Mouse (Mus musculus) neural tube, embryonic 11.5 days (tissue): ENCODE measurements at regions not wholly inside any gene's neighbourhood (a gene's known extent, or its start where the extent isn't known, plus 50 kb on each side); places are given as distances from the start of the nearest gene placed in this dataset.
A peak's percentile ranks its signal among the peaks of the same experiment; 100 is the strongest.

Source experiments
- ATAC-seq: fragments of 200-750 bp; cut with Nextera tagmentation; 2 replicates; pipeline ENCODE4 v1.8.0; 2017; ENCODE audit warnings: moderate number of reproducible peaks, mild to moderate bottlenecking, moderate TSS enrichment, moderate library complexity; ENCODE audit not compliant: insufficient read depth, low FRiP score, low TSS enrichment
- DNase-seq: peaks from one replicate; pipeline ENCODE4 v3.0.0-alpha.2; 2015; ENCODE audit warnings: low spot score
- H3K27ac ChIP-seq: fragments of 300-500 bp; sonication (generic); 2 replicates; pipeline ENCODE4 v1.5.1; 2014; ENCODE audit warnings: low read depth, mild to moderate bottlenecking, low read length
- H3K27me3 ChIP-seq: fragments of 300-500 bp; sonication (generic); 2 replicates; pipeline ENCODE4 v1.6.1; 2014; ENCODE audit warnings: mild to moderate bottlenecking, low read length, mixed read lengths; ENCODE audit not compliant: control insufficient read depth, insufficient read depth
- H3K36me3 ChIP-seq: fragments of 300-500 bp; sonication (generic); 2 replicates; pipeline ENCODE4 v1.6.1; 2014; ENCODE audit warnings: mild to moderate bottlenecking, low read length, moderate library complexity, mixed read lengths; ENCODE audit not compliant: control insufficient read depth, insufficient read depth
- H3K4me1 ChIP-seq: fragments of 300-500 bp; sonication (generic); 2 replicates; pipeline ENCODE4 v1.6.1; 2014; ENCODE audit warnings: low read length, mixed read lengths; ENCODE audit not compliant: control insufficient read depth, insufficient read depth
- H3K4me2 ChIP-seq: fragments of 300-500 bp; sonication (generic); 2 replicates; pipeline ENCODE4 v1.6.1; 2014; ENCODE audit warnings: low read depth, mild to moderate bottlenecking, moderate library complexity
- H3K4me3 ChIP-seq: fragments of 300-500 bp; sonication (generic); 2 replicates; pipeline ENCODE4 v1.5.1; 2014; ENCODE audit warnings: low read depth, low read length
- H3K9ac ChIP-seq: fragments of 300-500 bp; sonication (generic); 2 replicates; pipeline ENCODE4 v1.6.1; 2014; ENCODE audit warnings: mild to moderate bottlenecking, low read length
- H3K9me3 ChIP-seq: fragments of 300-500 bp; sonication (generic); 2 replicates; pipeline ENCODE4 v1.6.1; 2016; ENCODE audit warnings: low read length; ENCODE audit not compliant: control insufficient read depth
- WGBS: fragments of 180-500 bp; shearing (Covaris S2); extraction: QIAGEN DNeasy Blood & Tissue Kit; methylation state at CpG from one replicate; pipeline ENCODE4 v1.1.7; 2014; 5-methylcytosine and 5-hydroxymethylcytosine counted together

- no peak overlapping the region for H3K27ac ChIP-seq
- ATAC-seq (no peak; the same call in 1 of the 2 replicates), DNase-seq (no peak)
- H3K36me3 ChIP-seq: no peaks in the 10 kb centered on the region
- no peak overlapping the region for H3K9ac ChIP-seq
- H3K4me1 ChIP-seq: no peaks in the 10 kb centered on the region
- no peaks in the 10 kb centered on the region for H3K9me3 ChIP-seq
- WGBS: 61% methylated on average over 4 of the region's 4 CpGs
- no peak overlapping the region for H3K4me3 ChIP-seq
- H3K4me2 ChIP-seq: no peak overlapping the region
- H3K27me3 ChIP-seq: no peaks in the 10 kb centered on the region
Observed at GRCm38 (mm10) chr13:30085446-30085845, 50.8 kb upstream of the Mboat1 start.

- Histone ChIP-seq H3K27ac (no peak overlapping the region), H3K4me1 (no peaks in the 10 kb centered on the region), H3K4me3 (no peak overlapping the region), H3K9me3 (no peaks in the 10 kb centered on the region), H3K27me3 (no peaks in the 10 kb centered on the region), H3K9ac (no peak overlapping the region), H3K4me2 (no peak overlapping the region), H3K36me3 (no peaks in the 10 kb centered on the region)
- DNase-seq (peak; percentile 94), ATAC-seq (peak; percentile 88)
- WGBS: 2% methylated on average over 10 of the region's 10 CpGs
Observed at GRCm38 (mm10) chr13:30085005-30085404, 51.3 kb upstream of the Mboat1 start.

- no peak for DNase-seq
- no peak overlapping the region for H3K27ac ChIP-seq
- H3K4me1 ChIP-seq: no peaks in the 10 kb centered on the region
- H3K27me3 ChIP-seq: no peaks in the 10 kb centered on the region
- 85% methylated on average over 5 of the region's 5 CpGs for WGBS
- H3K9me3 ChIP-seq: no peaks in the 10 kb centered on the region
- H3K9ac ChIP-seq: no peak overlapping the region
- no peaks in the 10 kb centered on the region for H3K36me3 ChIP-seq
- no peak for ATAC-seq
- no peak overlapping the region for H3K4me3 ChIP-seq
- no peak overlapping the region for H3K4me2 ChIP-seq
Observed at GRCm38 (mm10) chr13:30084386-30084785, 51.9 kb upstream of the Mboat1 start.

GRCm38 (mm10) chr13:30083949-30084348, 52.3 kb upstream of the Mboat1 start:
- no peaks in the 10 kb centered on the region for H3K4me1 ChIP-seq
- no peak overlapping the region for H3K4me3 ChIP-seq
- no peaks in the 10 kb centered on the region for H3K27me3 ChIP-seq
- DNase-seq (no peak), ATAC-seq (no peak)
- no peak overlapping the region for H3K9ac ChIP-seq
- no peak overlapping the region for H3K4me2 ChIP-seq
- no peak overlapping the region for H3K27ac ChIP-seq
- no peaks in the 10 kb centered on the region for H3K36me3 ChIP-seq
- WGBS: 77% methylated on average over 6 of the region's 6 CpGs
- H3K9me3 ChIP-seq: no peaks in the 10 kb centered on the region

- H3K4me2 ChIP-seq: no peak overlapping the region
- DNase-seq: no peak
- ATAC-seq: no peak
- H3K27me3 ChIP-seq: no peaks in the 10 kb centered on the region
- no peak overlapping the region for H3K27ac ChIP-seq
- H3K4me3 ChIP-seq: no peak overlapping the region
- no peaks in the 10 kb centered on the region for H3K9me3 ChIP-seq
- WGBS: 80% methylated on average over 2 of the region's 2 CpGs
- H3K4me1 ChIP-seq: no peaks in the 10 kb centered on the region
- H3K9ac ChIP-seq: no peak overlapping the region
- H3K36me3 ChIP-seq: no peaks in the 10 kb centered on the region
Observed at GRCm38 (mm10) chr13:30082761-30083160, 53.5 kb upstream of the Mboat1 start.

GRCm38 (mm10) chr13:30080705-30081474, 55.4 kb upstream of the Mboat1 start:
- Histone ChIP-seq H3K27ac (no peak overlapping the region), H3K4me1 (no peaks in the 10 kb centered on the region), H3K4me3 (no peak overlapping the region), H3K36me3 (no peaks in the 10 kb centered on the region), H3K9me3 (no peaks in the 10 kb centered on the region), H3K4me2 (no peak overlapping the region), H3K27me3 (no peaks in the 10 kb centered on the region), H3K9ac (no peak overlapping the region)
- WGBS: 65% methylated on average over 15 of the region's 15 CpGs
- ATAC-seq (no peak), DNase-seq (no peak)

- DNase-seq (no peak), ATAC-seq (no peak)
- no peaks in the 10 kb centered on the region for H3K27me3 ChIP-seq
- H3K9me3 ChIP-seq: no peaks in the 10 kb centered on the region
- H3K4me2 ChIP-seq: no peak overlapping the region
- 93% methylated on average over 2 of the region's 2 CpGs for WGBS
- no peak overlapping the region for H3K4me3 ChIP-seq
- H3K36me3 ChIP-seq: no peaks in the 10 kb centered on the region
- H3K9ac ChIP-seq: no peak overlapping the region
- H3K27ac ChIP-seq: no peak overlapping the region
- no peaks in the 10 kb centered on the region for H3K4me1 ChIP-seq
Observed at GRCm38 (mm10) chr13:30074517-30075064, 61.7 kb upstream of the Mboat1 start.

- H3K36me3 ChIP-seq: no peaks in the 10 kb centered on the region
Observed at GRCm38 (mm10) chr13:30074069-30074468, 62.2 kb upstream of the Mboat1 start.

GRCm38 (mm10) chr13:30069397-30069796, 66.9 kb upstream of the Mboat1 start:
- Histone ChIP-seq H3K4me1 (no peaks in the 10 kb centered on the region), H3K9ac (no peak overlapping the region), H3K4me2 (no peak overlapping the region), H3K4me3 (no peak overlapping the region), H3K9me3 (no peaks in the 10 kb centered on the region), H3K27ac (no peak overlapping the region), H3K27me3 (no peaks in the 10 kb centered on the region), H3K36me3 (no peaks in the 10 kb centered on the region)
- no peak for ATAC-seq
- no peak for DNase-seq
- WGBS: 76% methylated on average over 2 of the region's 2 CpGs

More at GRCm38 (mm10) chr13:30074069-30074468, 62.2 kb upstream of the Mboat1 start:
- Histone ChIP-seq H3K9me3 (no peaks in the 10 kb centered on the region), H3K27ac (no peak overlapping the region), H3K4me3 (no peak overlapping the region), H3K27me3 (no peaks in the 10 kb centered on the region), H3K4me2 (no peak overlapping the region), H3K4me1 (no peaks in the 10 kb centered on the region), H3K9ac (no peak overlapping the region)
- WGBS: 91% methylated on average over 3 of the region's 3 CpGs
- ATAC-seq (no peak), DNase-seq (no peak)
